Mouse (Mus musculus) cerebellum, adult (tissue): ENCODE results near the gene Ell.
A peak's percentile ranks its signal among the peaks of the same experiment; 100 is the strongest.
"Not testable (repeated sequence)": the region's sequence is repeated elsewhere in the genome, so short reads cannot be mapped to it uniquely, and the experiment has no call there.

Source experiments
- ATAC-seq: cut with Nextera tagmentation; 2 replicates; pipeline ENCODE4 v1.9.2; 2017; ENCODE audit warnings: mild to moderate bottlenecking, moderate library complexity, mixed read lengths; ENCODE audit not compliant: insufficient number of reproducible peaks, low FRiP score, low TSS enrichment

Ell gene

DNA sequence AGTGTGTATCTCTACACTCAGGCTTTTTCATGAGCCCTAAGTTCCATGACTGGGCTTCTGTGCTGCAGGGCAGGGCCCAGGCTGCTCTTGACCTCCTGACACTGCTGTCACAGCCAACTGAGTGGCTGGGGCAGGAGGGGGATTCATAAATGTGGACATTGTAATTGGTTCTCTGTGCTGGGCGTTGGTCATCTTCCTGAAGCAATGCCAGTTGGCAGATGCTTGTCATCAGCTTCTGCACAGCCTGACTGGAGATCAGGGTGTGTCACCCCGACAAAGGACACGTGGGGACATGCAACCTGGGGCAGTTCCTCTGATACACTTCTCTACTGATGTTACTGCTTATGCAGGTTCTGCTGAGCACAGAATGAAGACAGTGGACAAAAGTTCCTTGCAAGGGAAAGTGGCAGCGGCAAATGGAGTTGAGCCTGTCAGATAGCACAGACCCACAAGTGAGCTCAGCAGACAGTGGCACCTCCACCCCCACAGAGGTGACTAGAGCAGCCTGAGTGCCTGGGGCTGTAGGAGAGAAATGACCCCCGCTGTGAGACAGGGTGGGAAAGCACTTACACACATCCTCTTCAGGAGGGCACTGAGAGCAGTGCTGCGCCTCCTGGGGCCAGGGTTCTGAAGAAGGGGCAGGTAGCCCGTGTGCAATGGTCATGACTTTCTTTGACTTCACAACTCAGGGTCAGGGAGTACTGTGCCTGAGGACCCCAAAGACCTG lies 22.7 kb downstream of the Ell start:
- ATAC-seq, result no peak

DNA sequence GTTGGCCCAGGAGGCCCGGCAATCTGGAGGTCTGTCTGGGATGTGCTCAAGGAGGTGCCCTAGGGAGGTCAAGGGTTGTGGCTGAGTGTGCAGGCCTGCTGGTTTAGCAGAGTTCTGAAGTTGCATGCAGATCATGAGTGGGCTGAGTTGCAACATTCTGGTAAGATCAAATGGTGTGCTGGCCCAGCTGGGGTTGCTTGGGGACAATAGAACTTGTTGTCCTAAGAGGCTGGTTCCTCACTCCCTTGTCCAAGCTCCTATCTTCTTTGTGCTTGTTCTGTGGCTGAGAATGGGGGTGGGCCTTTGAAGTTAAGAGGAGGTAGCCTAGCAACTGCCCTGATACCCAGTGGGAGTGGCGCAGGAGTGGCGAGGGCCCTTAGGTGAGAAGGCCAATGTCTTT lies 23.5 kb downstream of the Ell start:
- no peak for ATAC-seq

DNA sequence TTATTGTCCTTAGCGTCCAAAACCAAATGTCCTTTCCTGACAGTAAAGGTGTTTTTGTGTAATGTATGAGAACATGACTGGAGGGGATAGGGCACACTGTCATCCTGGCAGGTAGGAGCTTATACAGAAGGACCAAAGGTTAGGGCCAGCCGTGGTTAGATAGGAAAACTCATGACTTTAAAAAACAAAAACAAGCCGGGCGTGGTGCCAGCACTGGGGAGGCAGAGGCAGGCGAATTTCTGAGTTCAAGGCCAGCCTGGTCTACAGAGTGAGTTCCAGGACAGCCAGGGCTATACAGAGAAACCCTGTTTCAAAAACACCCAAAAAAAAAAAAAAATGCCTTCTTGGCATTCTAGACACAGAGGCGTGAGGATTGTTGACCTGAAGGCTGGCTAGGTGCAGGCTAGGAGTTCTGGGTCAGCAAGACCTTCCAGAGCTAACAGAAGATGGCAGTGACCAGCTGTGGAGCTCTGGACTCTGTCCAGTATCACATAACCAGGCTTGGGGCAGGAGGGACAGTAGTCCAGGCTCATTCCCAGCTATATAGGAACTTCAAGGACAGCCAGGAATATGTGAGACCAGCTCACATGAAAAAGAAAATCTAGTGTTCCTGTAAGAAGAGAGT lies 24.6 kb downstream of the Ell start:
- ATAC-seq, result no peak

DNA sequence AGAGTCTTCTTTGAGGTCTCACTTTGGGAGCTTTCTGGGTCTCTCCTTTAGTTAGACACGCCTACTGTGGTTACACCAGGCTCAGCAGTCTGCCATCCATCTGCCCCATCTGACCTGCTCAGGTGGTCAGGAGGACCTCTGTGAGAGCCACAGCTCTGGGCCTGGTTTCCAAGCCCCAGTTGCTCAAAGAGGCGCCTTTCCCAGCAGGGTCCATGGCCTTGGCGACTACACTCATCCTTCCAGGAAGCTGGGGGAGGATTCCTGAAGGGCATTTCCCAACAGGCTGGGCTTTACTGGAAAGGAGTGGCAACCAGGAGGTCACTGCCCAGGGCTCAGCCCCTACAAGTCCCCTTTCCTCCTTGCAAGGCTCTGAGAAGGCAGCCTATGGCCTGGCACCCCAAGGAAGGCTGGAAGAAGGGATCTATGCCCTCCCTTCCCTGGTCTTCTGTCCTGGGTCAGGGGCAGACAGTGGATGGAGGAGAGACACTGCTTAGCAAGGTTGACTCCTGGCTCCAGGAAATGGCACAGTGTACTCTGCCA lies 25.5 kb downstream of the Ell start:
- no peak for ATAC-seq

DNA sequence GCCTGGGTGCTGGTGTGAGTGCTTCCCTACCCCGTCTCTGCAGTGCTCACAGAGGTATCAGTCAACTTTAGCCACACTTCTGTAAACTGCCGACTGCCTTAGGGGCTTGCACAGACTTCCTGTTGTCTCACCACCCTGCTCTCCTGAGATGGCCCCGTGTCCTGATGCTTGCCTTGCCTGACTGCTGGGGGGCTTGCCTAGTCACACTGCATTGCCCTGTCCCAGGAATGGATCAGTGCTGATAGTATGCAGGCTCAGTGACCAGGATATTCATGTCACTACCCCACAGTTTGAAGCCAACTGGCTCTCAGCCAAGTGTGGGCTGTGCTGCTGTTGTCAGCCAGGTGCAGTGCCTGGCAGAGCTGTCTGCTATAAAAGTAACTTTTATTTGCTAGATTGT lies 26.3 kb downstream of the Ell start:
- no peak for ATAC-seq

DNA sequence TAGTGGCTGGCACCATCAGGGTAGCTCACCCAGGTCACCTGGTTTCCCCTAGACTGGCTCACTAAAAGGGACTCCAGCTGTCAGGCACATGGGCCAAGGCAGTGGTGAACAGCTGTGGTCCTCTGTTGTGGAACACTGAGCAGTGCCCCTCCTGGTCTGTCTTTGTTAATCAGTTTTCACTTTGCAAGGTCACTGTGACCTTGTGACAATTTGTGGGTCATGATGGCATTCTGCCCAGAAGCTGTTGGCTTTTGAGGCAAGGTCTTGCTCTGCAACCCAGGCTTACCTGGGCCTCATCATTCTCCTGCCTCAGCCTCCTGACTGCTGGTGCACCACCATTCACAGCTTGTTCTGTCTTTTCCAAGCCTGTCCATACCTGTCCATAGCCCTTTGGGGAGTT lies 31.1 kb downstream of the Ell start:
- ATAC-seq, result no peak

DNA sequence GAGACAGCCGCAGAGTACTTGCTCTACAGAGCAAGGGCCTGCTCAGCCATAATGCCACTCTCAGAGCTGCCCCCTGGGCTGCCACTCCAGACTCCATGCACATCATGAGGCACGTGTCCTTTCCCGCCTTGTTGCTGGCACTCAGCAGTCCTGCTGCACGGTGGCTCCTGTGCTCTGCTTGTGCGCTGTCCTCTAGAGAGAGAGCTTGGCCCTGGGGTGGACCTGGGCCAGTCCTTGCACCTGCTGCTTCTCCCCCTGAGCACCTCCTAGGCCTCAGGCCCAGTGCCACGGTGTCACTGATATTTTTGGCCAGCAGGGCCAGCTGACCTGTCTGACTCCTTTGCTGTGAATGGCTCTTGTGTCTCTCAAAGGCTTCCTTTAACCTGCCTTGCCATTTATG lies 31.7 kb downstream of the Ell start:
- peak; percentile 42 for ATAC-seq

DNA sequence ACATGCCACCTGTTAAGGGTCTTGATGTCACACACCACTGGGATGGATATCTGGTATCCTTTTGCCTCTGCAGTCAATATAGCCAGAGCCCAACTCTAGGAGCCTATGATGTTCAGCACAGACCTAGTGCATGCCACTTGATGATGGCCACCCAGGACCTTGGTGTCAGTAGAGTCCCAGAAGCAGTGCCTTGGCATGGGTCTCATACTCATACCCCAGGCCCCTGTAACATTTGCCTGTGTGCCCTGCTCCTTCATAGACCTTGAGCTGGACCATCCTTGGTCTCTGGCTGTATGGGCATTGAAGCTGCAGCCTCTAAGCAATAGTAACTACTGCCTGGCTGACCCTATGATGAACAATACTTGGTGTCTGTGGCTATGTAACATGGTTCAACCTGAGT lies 35.0 kb downstream of the Ell start:
- ATAC-seq, result no peak

DNA sequence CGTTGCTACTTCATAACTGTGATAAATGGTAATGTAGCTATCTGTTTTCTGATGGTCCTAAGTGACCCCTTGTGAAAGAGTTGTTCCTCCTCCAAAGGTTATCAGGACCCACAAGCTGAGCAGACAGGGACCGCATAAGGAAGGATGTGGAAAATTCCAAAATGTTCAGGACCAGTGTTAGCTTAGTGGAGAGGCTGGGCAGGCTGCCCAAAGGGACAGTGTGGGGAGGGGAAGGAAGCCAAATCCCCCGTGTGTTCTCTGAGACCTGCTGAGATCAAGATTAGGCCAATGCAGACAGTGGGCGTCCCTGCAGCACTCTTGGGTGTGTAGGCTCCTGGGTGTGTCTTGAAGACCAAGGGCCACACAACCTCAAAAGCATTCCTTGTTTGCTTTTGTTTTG lies 35.7 kb downstream of the Ell start:
- no peak for ATAC-seq

DNA sequence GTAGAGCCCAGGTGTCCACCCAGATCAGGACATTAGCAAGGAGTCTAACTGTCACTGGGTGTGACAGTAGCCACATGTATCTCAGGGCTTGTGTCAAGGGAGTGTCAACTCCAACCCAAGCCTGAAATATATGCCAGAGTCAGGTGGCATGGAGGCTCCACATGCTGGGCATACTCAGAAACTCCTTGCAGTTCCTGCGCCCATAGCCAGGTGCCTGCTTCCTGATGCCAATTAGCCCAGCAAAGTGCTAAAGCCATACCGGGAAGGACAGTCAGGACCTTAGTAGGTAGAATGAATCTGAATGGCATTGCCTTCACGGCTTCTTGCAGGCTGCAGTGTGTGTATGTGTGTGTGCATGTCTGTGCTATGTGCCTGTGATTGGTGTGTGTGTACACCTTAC lies 38.0 kb downstream of the Ell start:
- no peak for ATAC-seq

DNA sequence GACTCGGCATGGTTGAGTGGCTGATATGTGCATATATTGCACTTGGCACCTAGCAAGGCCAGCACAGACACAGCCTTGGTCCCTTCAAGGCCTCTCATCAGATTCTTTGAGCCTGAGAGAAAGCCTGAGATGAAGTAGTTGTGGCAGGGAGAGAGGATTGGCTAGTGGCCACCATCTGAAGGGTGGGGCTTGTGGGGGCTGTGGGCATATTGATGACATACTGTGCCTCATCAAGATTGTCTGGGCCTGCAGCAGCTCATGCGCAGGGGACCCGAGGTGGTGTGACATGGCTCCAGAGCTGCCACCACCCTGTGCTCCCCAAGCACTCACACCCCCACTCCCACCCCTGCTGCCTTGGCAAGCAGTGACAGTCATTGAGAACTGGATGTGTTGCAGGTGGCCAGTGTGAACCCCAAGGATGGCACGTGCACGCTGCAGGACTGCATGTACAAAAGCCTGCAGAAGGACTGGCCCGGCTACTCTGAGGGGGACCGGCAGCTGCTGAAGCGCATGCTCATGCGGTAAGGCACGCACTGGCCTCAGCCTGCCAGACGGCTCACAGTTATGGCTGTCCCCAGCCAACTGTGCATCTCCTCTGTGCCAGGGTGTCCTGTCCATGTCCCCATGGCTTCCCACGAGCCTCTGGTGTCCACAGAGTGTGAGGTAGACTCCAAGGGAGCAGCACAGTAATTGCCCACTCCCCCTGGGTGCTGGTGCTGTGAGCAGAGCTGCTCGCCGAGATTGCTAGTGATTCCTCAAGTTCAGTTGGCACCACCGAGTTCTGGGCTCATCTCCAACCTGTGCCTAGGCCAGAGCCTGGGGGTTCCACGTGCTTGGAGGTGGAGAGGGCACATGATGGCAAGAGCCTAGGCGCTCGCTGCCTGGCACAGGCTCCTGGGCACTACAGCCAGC lies 44.5 kb downstream of the Ell start:
- peak; percentile 73 for ATAC-seq

DNA sequence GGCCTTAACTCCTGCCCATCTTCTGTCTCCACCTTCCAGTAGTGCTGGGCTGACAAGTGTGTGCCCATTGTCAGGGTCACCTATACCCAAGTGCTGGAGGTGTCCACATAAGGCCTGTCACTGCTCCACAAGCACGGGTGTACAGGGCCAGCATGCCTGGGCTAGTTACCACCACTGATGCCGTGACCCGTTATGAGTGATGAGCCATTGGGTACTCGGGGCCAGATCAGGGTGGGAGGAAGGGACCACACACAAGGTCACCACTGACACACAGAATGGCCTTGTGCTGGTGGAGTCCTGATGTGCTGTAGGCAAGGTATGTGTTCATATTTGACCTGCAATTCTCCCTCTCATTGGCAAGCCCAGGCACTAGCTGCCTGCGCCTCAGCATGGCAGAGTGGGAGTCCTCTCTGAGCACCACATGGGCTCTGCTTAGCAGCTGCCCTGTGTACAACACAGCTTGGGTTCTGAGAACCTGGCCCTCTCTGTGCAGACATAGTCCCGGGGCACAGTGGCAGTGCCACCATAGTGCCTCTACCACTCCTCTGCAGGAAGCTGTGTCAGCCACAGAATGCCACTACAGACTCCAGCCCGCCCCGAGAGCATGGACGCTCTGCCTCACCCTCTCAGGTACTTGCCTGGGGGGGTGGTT lies 45.5 kb downstream of the Ell start:
- ATAC-seq, result no peak

DNA sequence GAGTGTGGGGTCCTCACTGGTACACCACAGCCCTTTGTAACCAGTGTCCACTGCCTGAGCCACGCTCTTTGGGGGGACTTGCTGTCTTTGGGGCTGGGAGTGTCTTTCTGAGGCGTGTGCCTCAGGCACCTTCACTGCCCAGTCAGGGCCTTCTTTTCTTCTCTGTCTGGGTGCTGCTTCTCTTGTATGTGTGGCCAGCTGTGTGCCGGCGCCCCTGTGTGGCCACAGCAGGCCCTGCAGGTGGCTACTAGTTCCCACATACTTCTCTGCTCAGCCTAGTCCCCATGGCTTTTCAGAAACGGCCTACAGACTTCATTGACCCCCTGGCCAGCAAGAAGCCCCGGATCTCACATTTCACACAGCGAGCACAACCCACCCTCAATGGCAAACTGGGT lies 46.0 kb downstream of the Ell start:
- no peak; the same call in 1 of the 2 replicates for ATAC-seq

DNA sequence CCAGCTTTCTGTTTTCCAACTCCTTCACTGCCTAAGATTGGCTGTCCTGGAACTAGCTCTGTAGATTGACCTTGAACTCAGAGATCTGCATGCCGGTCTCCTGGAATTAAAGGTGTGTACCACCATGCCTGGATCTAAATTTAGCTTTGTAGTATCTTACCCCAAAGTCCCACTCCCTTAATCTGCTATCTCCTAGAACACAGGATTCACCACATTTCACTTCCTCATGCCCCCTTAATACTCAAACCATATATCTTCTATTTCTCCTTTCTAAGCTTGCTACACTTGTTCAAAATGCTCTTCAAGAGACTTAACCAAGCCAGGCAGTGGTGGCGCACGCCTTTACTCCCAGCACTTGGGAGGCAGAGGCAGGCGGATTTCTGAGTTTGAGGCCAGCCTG lies 48.7 kb downstream of the Ell start:
- not testable (repeated sequence) for ATAC-seq

DNA sequence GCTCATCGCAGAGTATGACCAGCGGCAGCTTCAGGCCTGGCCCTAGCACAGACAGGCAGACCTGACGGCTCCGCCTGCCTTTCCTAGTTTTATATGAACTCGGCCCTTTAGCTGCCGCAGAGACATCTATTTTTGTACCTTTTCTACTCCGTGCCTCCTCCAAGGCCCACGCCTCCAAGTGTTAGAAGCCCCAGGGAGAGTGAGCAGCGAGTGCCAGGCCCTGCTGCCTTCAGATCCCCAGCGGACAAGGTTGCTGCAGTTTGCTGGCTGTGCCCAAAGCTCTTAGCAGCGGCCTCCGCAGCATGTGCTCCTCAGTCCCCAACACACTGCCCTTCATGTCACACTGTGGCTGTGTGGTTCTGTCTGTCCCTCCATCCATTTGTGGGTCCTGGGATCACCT lies 52.3 kb downstream of the Ell start:
- ATAC-seq, result no peak

DNA sequence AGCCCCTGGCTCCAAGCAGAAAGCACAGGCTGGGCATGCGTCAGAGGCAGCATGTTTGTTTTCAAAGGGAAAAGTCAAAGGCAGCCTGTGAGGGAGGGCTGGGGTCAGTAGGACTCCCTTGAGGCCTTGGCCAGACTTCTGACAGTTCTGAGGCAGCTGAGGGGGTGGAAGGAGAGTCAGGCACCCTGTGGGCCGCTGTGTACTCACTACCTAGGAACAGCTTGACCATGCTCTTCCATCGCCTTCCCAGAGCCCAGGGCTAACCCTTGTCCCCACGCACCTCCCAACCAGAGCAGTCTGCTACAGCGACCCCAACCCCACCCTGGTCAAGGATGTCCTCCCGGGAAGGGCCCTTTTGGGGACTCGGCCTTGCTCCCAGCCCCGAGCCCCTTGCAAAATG lies 53.9 kb downstream of the Ell start:
- no peak for ATAC-seq

DNA sequence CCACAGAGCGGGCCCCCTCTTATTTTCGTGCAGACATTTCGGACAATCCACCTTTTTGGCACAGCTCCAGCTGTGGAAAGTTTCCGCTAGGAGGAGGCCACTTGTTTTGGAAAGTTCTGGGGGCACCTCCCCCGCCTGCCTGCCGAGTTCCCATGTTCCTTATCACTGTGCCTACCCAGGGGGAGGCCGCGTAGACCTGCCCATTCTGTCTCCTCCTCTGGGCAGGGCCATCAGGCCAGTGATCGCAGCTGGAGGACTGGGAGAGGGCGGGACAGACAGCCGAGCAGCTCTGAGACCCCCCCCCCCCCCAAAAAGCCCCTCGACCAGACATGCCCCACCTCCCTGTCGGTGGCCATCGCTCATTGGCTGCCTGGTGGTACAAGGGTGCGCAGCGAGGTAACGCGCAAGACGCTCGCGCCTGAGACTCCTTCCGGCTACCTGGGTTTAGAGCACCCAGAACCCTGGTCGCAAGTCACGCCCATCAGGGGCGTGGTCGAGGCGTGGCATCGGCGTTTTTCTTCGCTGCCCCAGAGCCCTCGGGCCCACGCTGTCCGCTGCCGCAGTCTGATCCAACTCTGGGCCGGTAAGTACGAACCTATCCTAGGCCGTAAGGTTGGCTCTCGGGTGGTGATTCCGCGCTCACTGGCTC lies 54.8 kb downstream of the Ell start, which contains the start of gene Isyna1:
Gene Isyna1, plus strand, starts transcription at position 413 of the 649 bp plus-strand sequence.
- ATAC-seq, result no peak

DNA sequence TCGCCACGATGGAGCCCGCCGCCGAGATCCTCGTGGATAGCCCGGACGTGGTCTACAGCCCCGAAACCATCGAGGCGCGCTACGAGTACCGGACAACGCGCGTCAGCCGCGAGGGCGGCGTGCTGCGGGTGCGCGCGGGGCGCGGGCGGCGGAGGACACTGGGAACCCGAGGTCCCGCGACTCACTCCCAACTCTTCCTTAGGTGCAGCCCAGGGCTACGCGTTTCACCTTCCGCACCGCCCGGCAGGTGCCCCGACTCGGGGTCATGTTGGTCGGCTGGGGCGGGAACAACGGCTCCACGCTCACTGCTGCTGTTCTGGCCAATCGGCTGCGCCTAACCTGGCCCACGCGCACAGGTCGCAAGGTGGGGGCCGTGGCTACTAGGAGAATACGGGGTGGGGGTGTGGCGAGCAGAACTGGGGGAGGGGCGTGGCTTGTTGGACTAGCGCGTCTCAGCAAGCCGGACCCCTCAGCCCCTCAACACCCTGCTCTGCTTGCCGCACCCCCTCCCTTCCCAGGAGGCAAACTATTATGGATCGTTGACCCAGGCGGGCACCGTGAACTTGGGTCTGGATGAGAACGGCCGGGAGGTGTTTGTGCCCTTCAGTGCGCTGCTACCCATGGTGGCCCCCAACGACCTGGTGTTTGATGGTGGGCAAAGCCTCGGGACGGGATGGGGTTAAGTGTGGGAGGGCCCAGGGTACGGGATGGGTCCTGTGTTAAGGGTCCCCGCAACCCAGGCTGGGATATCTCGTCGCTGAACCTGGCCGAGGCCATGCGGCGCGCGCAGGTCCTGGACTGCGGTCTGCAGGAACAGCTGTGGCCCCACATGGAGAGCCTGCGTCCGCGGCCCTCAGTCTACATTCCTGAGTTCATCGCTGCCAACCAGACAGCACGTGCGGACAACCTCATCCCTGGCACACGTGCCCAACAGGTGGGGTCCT lies 55.6 kb downstream of the Ell start:
- ATAC-seq, result no peak

DNA sequence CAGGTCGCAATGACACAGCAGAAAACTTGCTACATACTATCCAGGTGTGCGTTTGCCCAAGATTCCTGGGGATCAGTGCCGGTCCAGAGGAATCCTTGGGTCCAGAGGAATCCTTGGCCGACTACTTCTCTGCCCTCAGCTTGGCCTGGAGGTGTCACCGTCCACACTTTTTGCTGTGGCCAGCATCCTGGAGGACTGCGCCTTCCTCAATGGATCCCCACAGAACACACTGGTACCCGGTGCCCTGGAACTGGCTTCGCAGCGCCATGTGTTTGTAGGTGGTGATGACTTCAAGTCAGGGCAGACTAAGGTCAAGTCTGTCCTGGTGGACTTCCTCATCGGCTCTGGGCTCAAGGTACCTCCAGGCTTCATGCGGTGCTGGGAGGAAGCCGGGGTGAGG lies 56.6 kb downstream of the Ell start:
- no peak for ATAC-seq
